Mouse (Mus musculus): Measurements from ENCODE around the gene Kif1c. TPM values are rescaled to one million over a fixed set of nuclear protein-coding genes. Genes with fewer than 3 reads are reported as not detected.

Kif1c gene
- polyA plus RNA-seq, 1 experiment from 2014 or later, result 4.0 TPM

- ATAC-seq (ENCODE audit: low FRiP score, low TSS enrichment) (no peak), DNase-seq (peak; percentile 57)
- peak overlapping the region; percentile 42; the same call in 1 of the 2 replicates for H3K27ac ChIP-seq (replicated peaks; ENCODE audit: low read depth, low read length)
- H3K4me1 ChIP-seq (ENCODE audit: control insufficient read depth, insufficient read depth, low read length), result peaks cover 28% of the 10 kb centered on the region
- H3K9ac ChIP-seq (replicated peaks; ENCODE audit: low read length), result peak overlapping the region; percentile 97
- H3K27me3 ChIP-seq (ENCODE audit: control insufficient read depth, insufficient read depth, low read length), result no peaks in the 10 kb centered on the region
- H3K4me2 ChIP-seq (ENCODE audit: low read length), result peak overlapping the region; percentile 86
- WGBS, result under 1% methylated on average over 61 of the region's 61 CpGs
- no peaks in the 10 kb centered on the region for H3K9me3 ChIP-seq (ENCODE audit: control insufficient read depth, low read length)
- peak overlapping the region; percentile 99 for H3K4me3 ChIP-seq (replicated peaks; ENCODE audit: low read depth, low read length)
- peaks cover 26% of the 10 kb centered on the region for H3K36me3 ChIP-seq (ENCODE audit: control insufficient read depth, insufficient read depth, low read length)
Measured at GRCm38 (mm10) chr11:70655571-70656455, 44.5 kb upstream of the Kif1c start.

- DNase-seq, result peak; percentile 32
- Histone ChIP-seq H3K4me3 (replicated peaks; ENCODE audit: low read depth, low read length) (peak overlapping the region; percentile 99), H3K4me2 (ENCODE audit: low read length) (peak overlapping the region; percentile 86), H3K27ac (replicated peaks; ENCODE audit: low read depth, low read length) (no peak overlapping the region), H3K4me1 (ENCODE audit: control insufficient read depth, insufficient read depth, low read length) (peaks cover 28% of the 10 kb centered on the region), H3K27me3 (ENCODE audit: control insufficient read depth, insufficient read depth, low read length) (no peaks in the 10 kb centered on the region), H3K36me3 (ENCODE audit: control insufficient read depth, insufficient read depth, low read length) (peaks cover 20% of the 10 kb centered on the region), H3K9ac (replicated peaks; ENCODE audit: low read length) (peak overlapping the region; percentile 97; the same call in 1 of the 2 replicates), H3K9me3 (ENCODE audit: control insufficient read depth, low read length) (no peaks in the 10 kb centered on the region)
- ATAC-seq (ENCODE audit: low FRiP score, low TSS enrichment), result no peak
- 3% methylated on average over 16 of the region's 16 CpGs for WGBS
Measured at GRCm38 (mm10) chr11:70656456-70656927, 43.9 kb upstream of the Kif1c start.

- ATAC-seq (ENCODE audit: low FRiP score, low TSS enrichment), result no peak
- Histone ChIP-seq H3K9me3 (ENCODE audit: control insufficient read depth, low read length) (no peaks in the 10 kb centered on the region), H3K4me3 (replicated peaks; ENCODE audit: low read depth, low read length) (peak within 1 kb of the TSS; percentile 99), H3K9ac (replicated peaks; ENCODE audit: low read length) (peak within 1 kb of the TSS; percentile 97; the same call in 1 of the 2 replicates), H3K36me3 (ENCODE audit: control insufficient read depth, insufficient read depth, low read length) (peaks cover 18% of the 10 kb centered on the region), H3K4me2 (ENCODE audit: low read length) (peak within 1 kb of the TSS; percentile 86), H3K27me3 (ENCODE audit: control insufficient read depth, insufficient read depth, low read length) (no peaks in the 10 kb centered on the region), H3K27ac (replicated peaks; ENCODE audit: low read depth, low read length) (0 out of 2 replicates have a peak within 1 kb of the TSS, but pooled peaks have one; percentile 42), H3K4me1 (ENCODE audit: control insufficient read depth, insufficient read depth, low read length) (peaks cover 27% of the 10 kb centered on the region)
- no peak for DNase-seq
- 13% methylated on average over 3 of the region's 3 CpGs for WGBS
Measured at GRCm38 (mm10) chr11:70656964-70657363, 43.4 kb upstream of the Kif1c start, which contains the start of gene Eno3. Gene Eno3 (plus strand): TSS chr11:70657202.

- ATAC-seq (ENCODE audit: low FRiP score, low TSS enrichment) (no peak), DNase-seq (no peak)
- 57% methylated on average over 6 of the region's 6 CpGs for WGBS
- H3K4me1 ChIP-seq (ENCODE audit: control insufficient read depth, insufficient read depth, low read length), result peaks cover 21% of the 10 kb centered on the region
- no peaks in the 10 kb centered on the region for H3K27me3 ChIP-seq (ENCODE audit: control insufficient read depth, insufficient read depth, low read length)
- H3K27ac ChIP-seq (replicated peaks; ENCODE audit: low read depth, low read length), result no peak overlapping the region
- no peak overlapping the region for H3K4me3 ChIP-seq (replicated peaks; ENCODE audit: low read depth, low read length)
- peaks cover 18% of the 10 kb centered on the region; the same call in 1 of the 2 replicates for H3K36me3 ChIP-seq (ENCODE audit: control insufficient read depth, insufficient read depth, low read length)
- no peak overlapping the region for H3K4me2 ChIP-seq (ENCODE audit: low read length)
- no peaks in the 10 kb centered on the region for H3K9me3 ChIP-seq (ENCODE audit: control insufficient read depth, low read length)
- no peak overlapping the region for H3K9ac ChIP-seq (replicated peaks; ENCODE audit: low read length)
Measured at GRCm38 (mm10) chr11:70657573-70657972, 42.8 kb upstream of the Kif1c start.

GRCm38 (mm10) chr11:70657991-70658390 lies 42.4 kb upstream of the Kif1c start:
- no peak overlapping the region for H3K4me3 ChIP-seq (replicated peaks; ENCODE audit: low read depth, low read length)
- H3K4me1 ChIP-seq (ENCODE audit: control insufficient read depth, insufficient read depth, low read length), result peaks cover 17% of the 10 kb centered on the region
- H3K27me3 ChIP-seq (ENCODE audit: control insufficient read depth, insufficient read depth, low read length), result no peaks in the 10 kb centered on the region
- 0 out of 2 replicates have a peak overlapping the region, but pooled peaks have one; percentile 6 for H3K9ac ChIP-seq (replicated peaks; ENCODE audit: low read length)
- H3K9me3 ChIP-seq (ENCODE audit: control insufficient read depth, low read length), result no peaks in the 10 kb centered on the region
- H3K27ac ChIP-seq (replicated peaks; ENCODE audit: low read depth, low read length), result no peak overlapping the region
- 70% methylated on average over 9 of the region's 9 CpGs for WGBS
- no peak for DNase-seq
- H3K36me3 ChIP-seq (ENCODE audit: control insufficient read depth, insufficient read depth, low read length), result peaks cover 18% of the 10 kb centered on the region; the same call in 1 of the 2 replicates
- no peak overlapping the region for H3K4me2 ChIP-seq (ENCODE audit: low read length)
- no peak for ATAC-seq (ENCODE audit: low FRiP score, low TSS enrichment)

- ATAC-seq (ENCODE audit: low FRiP score, low TSS enrichment) (no peak), DNase-seq (no peak)
- H3K9me3 ChIP-seq (ENCODE audit: control insufficient read depth, low read length), result no peaks in the 10 kb centered on the region
- WGBS, result 90% methylated on average over 5 of the region's 5 CpGs
- no peak overlapping the region for H3K9ac ChIP-seq (replicated peaks; ENCODE audit: low read length)
- peaks cover 22% of the 10 kb centered on the region; the same call in 1 of the 2 replicates for H3K36me3 ChIP-seq (ENCODE audit: control insufficient read depth, insufficient read depth, low read length)
- no peak overlapping the region for H3K27ac ChIP-seq (replicated peaks; ENCODE audit: low read depth, low read length)
- no peak overlapping the region for H3K4me2 ChIP-seq (ENCODE audit: low read length)
- no peaks in the 10 kb centered on the region for H3K27me3 ChIP-seq (ENCODE audit: control insufficient read depth, insufficient read depth, low read length)
- peaks cover 14% of the 10 kb centered on the region for H3K4me1 ChIP-seq (ENCODE audit: control insufficient read depth, insufficient read depth, low read length)
- H3K4me3 ChIP-seq (replicated peaks; ENCODE audit: low read depth, low read length), result no peak overlapping the region
Measured at GRCm38 (mm10) chr11:70658521-70658920, 41.8 kb upstream of the Kif1c start.

GRCm38 (mm10) chr11:70658942-70659341 lies 41.4 kb upstream of the Kif1c start:
- H3K36me3 ChIP-seq (ENCODE audit: control insufficient read depth, insufficient read depth, low read length), result peaks cover 26% of the 10 kb centered on the region
- H3K9me3 ChIP-seq (ENCODE audit: control insufficient read depth, low read length), result no peaks in the 10 kb centered on the region
- H3K4me3 ChIP-seq (replicated peaks; ENCODE audit: low read depth, low read length), result no peak overlapping the region
- DNase-seq (no peak), ATAC-seq (ENCODE audit: low FRiP score, low TSS enrichment) (no peak)
- H3K9ac ChIP-seq (replicated peaks; ENCODE audit: low read length), result no peak overlapping the region
- H3K27me3 ChIP-seq (ENCODE audit: control insufficient read depth, insufficient read depth, low read length), result no peaks in the 10 kb centered on the region
- H3K4me2 ChIP-seq (ENCODE audit: low read length), result no peak overlapping the region
- 86% methylated on average over 8 of the region's 8 CpGs for WGBS
- H3K27ac ChIP-seq (replicated peaks; ENCODE audit: low read depth, low read length), result no peak overlapping the region
- peaks cover 14% of the 10 kb centered on the region for H3K4me1 ChIP-seq (ENCODE audit: control insufficient read depth, insufficient read depth, low read length)

GRCm38 (mm10) chr11:70660571-70660970 lies 39.8 kb upstream of the Kif1c start:
- Histone ChIP-seq H3K36me3 (ENCODE audit: control insufficient read depth, insufficient read depth, low read length) (peaks cover 43% of the 10 kb centered on the region), H3K4me3 (replicated peaks; ENCODE audit: low read depth, low read length) (no peak overlapping the region)
- no peak for ATAC-seq (ENCODE audit: low FRiP score, low TSS enrichment)

More at GRCm38 (mm10) chr11:70660571-70660970, 39.8 kb upstream of the Kif1c start:
- Histone ChIP-seq H3K9me3 (ENCODE audit: control insufficient read depth, low read length) (no peaks in the 10 kb centered on the region), H3K4me1 (ENCODE audit: control insufficient read depth, insufficient read depth, low read length) (peaks cover 9% of the 10 kb centered on the region), H3K27ac (replicated peaks; ENCODE audit: low read depth, low read length) (no peak overlapping the region), H3K27me3 (ENCODE audit: control insufficient read depth, insufficient read depth, low read length) (no peaks in the 10 kb centered on the region), H3K4me2 (ENCODE audit: low read length) (no peak overlapping the region), H3K9ac (replicated peaks; ENCODE audit: low read length) (no peak overlapping the region)
- no peak for DNase-seq
- 92% methylated on average over 8 of the region's 8 CpGs for WGBS

Data from midbrain, embryonic 14.5 days (tissue).